Mouse (Mus musculus) bone marrow, adult 2 months (tissue): Measurements from ENCODE around the gene Dcdc2a.

Experiments used
- CTCF ChIP-seq: fragments of 200-500 bp; IDR thresholded peaks from 2 replicates; pipeline ENCODE4 v1.5.1; 2011; ENCODE audit warnings: low read length, control low read depth; ENCODE audit not compliant: control insufficient read depth, insufficient read depth
- POLR2A ChIP-seq: fragments of 200-500 bp; IDR thresholded peaks from 2 replicates; pipeline ENCODE4 v1.6.1; 2011; ENCODE audit warnings: low read depth, mild to moderate bottlenecking, control low read depth, low read length, borderline replicate concordance; ENCODE audit not compliant: control insufficient read depth

DNA sequence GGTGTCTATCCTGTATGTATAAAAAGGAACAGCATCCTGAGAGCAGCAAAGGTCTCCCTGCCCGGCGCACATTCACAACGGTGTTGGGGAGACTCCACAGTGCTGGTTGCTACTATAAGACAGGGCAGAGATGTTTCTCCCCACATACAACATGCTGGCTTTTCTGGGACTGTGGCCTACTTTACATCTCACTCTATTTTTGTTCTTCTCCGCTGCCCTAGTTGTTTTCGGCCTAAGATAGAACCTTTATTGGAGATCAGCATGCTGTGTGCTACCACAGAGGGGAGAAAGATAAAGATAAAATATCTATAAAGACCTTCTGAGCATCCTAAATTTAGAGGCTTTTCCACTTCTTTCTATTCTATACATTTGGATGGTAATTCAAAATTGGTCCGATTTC is 72.0 kb downstream of the Dcdc2a start:
- TF ChIP-seq POLR2A (no peak), CTCF (no peak)
